Mouse (Mus musculus) fibroblast of lung, adult 2 months (primary cell): ENCODE results near the gene Pdha1.
A peak's percentile ranks its signal among the peaks of the same experiment; 100 is the strongest.

ENCODE experiments used
- DNase-seq: peaks from one replicate; pipeline ENCODE4 v3.0.0-alpha.2; 2011; ENCODE audit warnings: low read depth

Pdha1 gene

DNA sequence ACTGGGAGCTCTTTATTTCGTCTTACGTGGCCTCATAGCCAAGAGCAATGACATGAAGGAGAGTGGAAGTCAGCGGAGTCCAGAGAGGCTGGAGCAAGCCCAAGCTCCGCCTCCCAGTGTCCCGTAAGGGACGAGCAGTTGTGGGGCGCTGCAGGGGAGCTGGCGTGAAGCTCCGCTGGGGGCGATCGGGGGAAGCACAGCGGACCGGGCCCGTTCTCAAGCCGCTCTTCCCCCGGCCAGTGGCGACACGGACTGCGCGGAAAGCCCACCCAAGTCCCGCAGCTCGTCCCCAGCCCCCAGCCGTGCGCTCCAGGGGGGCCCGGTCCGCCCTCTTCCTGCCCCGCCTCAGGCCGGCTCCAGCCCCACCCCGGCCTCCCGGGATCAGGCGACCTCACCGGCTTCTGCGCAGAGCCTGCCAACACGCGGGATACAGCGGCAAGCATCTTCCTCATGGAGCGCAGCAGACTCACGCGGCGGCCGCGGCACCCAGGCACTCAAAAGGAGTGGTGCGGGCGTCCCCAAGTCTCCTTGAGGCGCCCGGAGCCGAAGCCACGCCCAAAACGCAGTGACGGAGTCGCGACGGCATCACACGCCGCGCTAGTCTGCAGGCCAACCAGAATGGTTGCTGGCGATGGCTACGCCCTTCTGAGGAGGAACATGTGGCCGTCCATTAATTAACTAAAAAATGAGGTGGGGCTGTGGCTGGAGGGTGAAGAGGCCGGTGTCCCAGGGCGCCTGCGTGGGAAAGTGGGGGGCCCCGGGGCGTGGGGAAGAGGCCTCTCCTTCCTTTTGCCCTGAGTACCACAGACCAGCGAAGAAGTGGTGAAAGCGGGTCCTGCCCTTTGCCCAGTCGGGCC is at the start of gene Pdha1:
Pdha1 (minus strand) TSS at position 553 of the 857 bp plus-strand sequence.
- DNase-seq, result peak; percentile 70

GRCm38 (mm10) chrX:160179032-160179431 is 40.8 kb upstream of the Pdha1 start:
- no peak for DNase-seq

- peak; percentile 25 for DNase-seq
Observed at GRCm38 (mm10) chrX:160170150-160170549, 31.9 kb upstream of the Pdha1 start.

- no peak for DNase-seq
Observed at GRCm38 (mm10) chrX:160166246-160166985, 28.2 kb upstream of the Pdha1 start.

- no peak for DNase-seq
Observed at GRCm38 (mm10) chrX:160164259-160164658, 26.0 kb upstream of the Pdha1 start.

GRCm38 (mm10) chrX:160153147-160153815 is 15.1 kb upstream of the Pdha1 start:
- DNase-seq, result no peak

DNA sequence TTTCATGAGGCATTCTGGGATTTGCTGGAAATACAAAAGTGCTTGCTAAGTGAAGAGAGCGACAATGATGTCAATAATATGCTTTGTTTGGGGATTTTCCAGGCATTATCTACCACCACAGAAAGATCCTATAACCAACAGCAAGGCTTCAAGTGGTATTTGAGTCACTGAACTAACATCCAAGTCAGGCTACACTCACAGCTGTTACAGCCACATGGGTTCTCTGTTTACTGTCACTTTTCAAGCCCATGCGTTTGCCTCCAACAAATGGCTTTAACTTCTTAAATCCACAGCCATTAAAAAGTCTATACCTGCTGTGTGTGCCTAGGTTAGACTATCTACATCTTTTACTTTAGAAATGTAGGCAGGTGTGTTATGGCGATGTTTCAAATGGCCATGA is 10.6 kb upstream of the Pdha1 start:
- no peak for DNase-seq

DNA sequence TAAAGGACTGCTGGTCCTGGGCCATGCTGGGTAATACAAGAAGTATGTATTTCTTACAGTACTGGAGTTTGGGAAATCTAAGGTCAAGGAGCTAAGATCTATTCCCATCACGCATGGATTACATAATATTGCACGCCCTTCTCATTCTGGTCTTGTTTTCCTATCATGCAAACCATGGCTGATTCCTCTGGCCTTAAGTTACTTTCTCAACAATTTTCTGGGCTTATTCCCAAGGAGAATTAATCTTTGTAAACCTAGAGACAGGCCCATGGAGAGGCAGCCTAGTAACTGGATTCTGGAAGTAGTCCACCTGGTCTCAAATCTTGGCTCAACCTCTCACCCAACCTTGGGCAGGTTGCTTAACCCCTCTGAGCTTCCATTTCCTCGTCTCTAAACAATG is 9.2 kb upstream of the Pdha1 start:
- peak; percentile 46 for DNase-seq

- DNase-seq, result no peak
Observed at GRCm38 (mm10) chrX:160146806-160147205, 8.6 kb upstream of the Pdha1 start.

- no peak for DNase-seq
Observed at GRCm38 (mm10) chrX:160137177-160137860, 894 bp downstream of the Pdha1 start.

- no peak for DNase-seq
Observed at GRCm38 (mm10) chrX:160136153-160136552, 2.1 kb downstream of the Pdha1 start.

GRCm38 (mm10) chrX:160135719-160136118 is 2.5 kb downstream of the Pdha1 start:
- no peak for DNase-seq

DNA sequence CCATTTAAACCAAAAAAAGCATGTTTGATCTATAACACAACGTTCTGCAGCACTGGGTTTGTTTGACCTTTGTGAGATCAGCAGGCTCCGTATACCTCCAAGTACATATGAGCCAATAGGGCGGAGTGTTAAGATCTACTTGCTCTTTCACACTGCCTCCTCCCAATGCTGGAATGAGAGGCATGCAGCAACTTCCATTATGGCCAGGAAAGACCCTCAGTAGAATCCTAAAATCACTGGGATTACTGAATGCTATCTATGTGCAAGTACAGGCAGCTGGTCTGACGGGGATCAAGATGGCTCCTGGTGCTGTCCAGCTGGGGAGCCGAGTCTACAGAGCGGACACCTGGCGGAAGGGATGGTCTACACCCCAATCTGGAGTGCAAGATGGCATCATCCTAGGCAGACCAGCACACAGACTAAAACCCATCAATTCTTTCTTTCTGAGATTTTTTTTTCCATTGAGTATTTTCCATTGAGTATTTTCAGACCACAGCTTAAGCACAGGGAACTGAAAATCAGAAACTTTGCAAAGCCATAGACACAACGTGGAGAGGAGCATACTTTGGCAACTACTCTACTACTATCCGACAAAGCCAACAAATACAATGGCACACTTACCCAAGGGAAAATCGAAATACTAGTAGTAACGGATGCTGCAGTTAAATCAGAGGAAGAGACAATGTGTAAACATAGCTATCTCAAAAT is 3.9 kb downstream of the Pdha1 start:
- DNase-seq, result no peak

- DNase-seq, result no peak
Observed at GRCm38 (mm10) chrX:160116658-160117057, 21.6 kb downstream of the Pdha1 start.

- DNase-seq, result no peak
Observed at GRCm38 (mm10) chrX:160116074-160116473, 22.1 kb downstream of the Pdha1 start.

GRCm38 (mm10) chrX:160113777-160114176 is 24.4 kb downstream of the Pdha1 start:
- DNase-seq, result no peak

GRCm38 (mm10) chrX:160107817-160108216 is 30.4 kb downstream of the Pdha1 start:
- DNase-seq, result no peak

GRCm38 (mm10) chrX:160091973-160092372 is 46.2 kb downstream of the Pdha1 start:
- DNase-seq, result no peak
